Mouse (Mus musculus): Measurements from ENCODE around the gene Mrpl55. TPM values are rescaled to one million over a fixed set of nuclear protein-coding genes. Genes with fewer than 3 reads are reported as not detected.
A peak's percentile ranks its signal among the peaks of the same experiment; 100 is the strongest.

Mrpl55 gene
- total RNA-seq, 1 experiment, result 66.4 TPM

DNA sequence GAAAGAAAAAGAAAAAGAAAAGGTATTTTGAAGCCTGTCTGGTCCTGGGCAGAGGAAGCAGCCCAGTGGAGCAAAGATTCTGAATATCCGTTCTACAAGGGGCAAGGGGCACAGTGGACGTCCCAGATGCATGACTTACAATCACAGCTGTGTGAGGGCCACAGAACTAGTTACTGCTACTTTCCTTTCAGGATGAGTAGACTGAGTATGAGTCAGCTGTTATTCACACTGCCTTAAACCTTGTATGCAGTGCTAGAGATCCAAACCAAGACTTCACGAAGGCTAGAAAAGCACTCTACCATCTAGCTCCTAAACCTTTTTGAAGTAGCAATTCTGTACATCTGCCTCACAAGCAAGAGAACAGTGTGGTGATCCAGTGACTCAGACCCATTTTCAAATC, 24.0 kb downstream of the Mrpl55 start:
- H3K9ac ChIP-seq (ENCODE audit: insufficient read depth, low read depth, low read length, poor library complexity, severe bottlenecking), result peak overlapping the region; percentile 48; the same call in 1 of the 2 replicates
- in situ Hi-C loops (cut with MboI; ENCODE audit: low sequenced_read_pairs in 2 of 2, unreplicated experiment in 2 of 2), result no loop called here

DNA sequence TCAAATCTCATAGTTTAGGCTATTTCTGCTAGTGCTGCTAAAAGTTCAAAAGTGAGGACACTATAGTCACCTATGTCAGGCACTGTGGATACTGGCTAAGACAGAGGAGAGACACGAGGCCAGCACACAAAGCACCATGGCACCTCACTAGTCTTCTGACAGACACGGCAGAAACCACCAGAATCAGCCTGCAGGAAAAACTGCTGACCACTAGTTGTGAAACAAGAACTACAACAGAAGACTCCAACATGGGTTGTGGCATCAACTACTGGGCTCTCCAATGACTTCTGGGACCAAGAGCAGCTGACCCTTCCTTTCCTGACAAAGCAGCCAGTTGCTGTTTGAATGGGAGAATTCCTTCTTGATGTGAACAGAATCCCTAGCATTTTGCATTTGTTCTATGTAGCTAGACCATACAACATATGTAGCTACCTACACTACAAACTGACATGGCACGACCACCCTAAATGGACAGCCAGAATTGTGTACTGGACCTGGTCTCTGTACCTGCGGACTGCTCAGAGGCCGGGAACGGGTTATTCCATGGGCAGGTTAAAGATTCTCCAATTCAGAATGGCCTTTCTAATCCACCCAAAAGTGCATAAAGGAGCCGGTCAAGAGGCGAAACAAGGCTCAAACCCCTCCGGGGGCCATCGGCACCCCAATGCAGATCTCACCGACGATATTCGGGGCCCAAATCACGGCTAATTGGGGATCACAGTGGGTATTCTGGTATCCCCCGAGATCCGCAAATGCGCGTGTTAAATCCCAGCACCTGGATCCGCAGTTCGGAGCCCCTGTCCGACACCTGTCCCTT, 24.7 kb downstream of the Mrpl55 start:
- H3K36me3 ChIP-seq (ENCODE audit: control insufficient read depth, insufficient read depth, low read length, poor library complexity, severe bottlenecking), result no peaks in the 10 kb centered on the region
- H3K4me3 ChIP-seq (ENCODE audit: insufficient read depth in 1 of 2, low read depth in 1 of 2, low read length in 2 of 2, poor library complexity in 1 of 2, severe bottlenecking in 1 of 2), result peak overlapping the region; percentile 90 to 94
- TF ChIP-seq ZNF384 (IDR thresholded peaks at IDR 0.05; ENCODE audit: low read depth, low read length) (no peak), MAFK (IDR thresholded peaks at IDR 0.05; ENCODE audit: insufficient read depth, low read depth, low read length) (no peak), CHD2 (IDR thresholded peaks at IDR 0.05; ENCODE audit: low read depth, low read length) (no peak), ZC3H11A (IDR thresholded peaks at IDR 0.05; ENCODE audit: borderline replicate concordance, low read depth, low read length) (no peak), HCFC1 (IDR thresholded peaks at IDR 0.05; ENCODE audit: borderline replicate concordance, insufficient read depth, low read length) (no peak)
- in situ Hi-C loops (cut with MboI; ENCODE audit: low sequenced_read_pairs in 2 of 2, unreplicated experiment in 2 of 2), result no loop called here
- no peaks in the 10 kb centered on the region for H3K9me3 ChIP-seq (ENCODE audit: control insufficient read depth, insufficient read depth, low read depth, low read length)
- no peak for DNase-seq (ENCODE audit: low read depth, low spot score)
- H3K27ac ChIP-seq (ENCODE audit: insufficient read depth, low read depth, low read length, poor library complexity, severe bottlenecking), result no peak overlapping the region
- peak overlapping the region; percentile 99 for H3K9ac ChIP-seq (ENCODE audit: insufficient read depth, low read depth, low read length, poor library complexity, severe bottlenecking)
- H3K4me1 ChIP-seq (ENCODE audit: control insufficient read depth in 2 of 2, insufficient read depth in 2 of 2, low read length in 2 of 2, poor library complexity in 1 of 2), result peaks cover 0 to 6% of the 10 kb centered on the region in 2 experiments; a peak in 1 of 4 replicates

More for the DNA sequence above, 24.0 kb downstream of the Mrpl55 start:
- Histone ChIP-seq H3K4me3 (ENCODE audit: insufficient read depth in 1 of 2, low read depth in 1 of 2, low read length in 2 of 2, poor library complexity in 1 of 2, severe bottlenecking in 1 of 2) (0 out of 4 replicates have a peak overlapping the region, but pooled peaks of 1 of the 2 experiments have one; percentile 94), H3K9me3 (ENCODE audit: control insufficient read depth, insufficient read depth, low read depth, low read length) (no peaks in the 10 kb centered on the region), H3K36me3 (ENCODE audit: control insufficient read depth, insufficient read depth, low read length, poor library complexity, severe bottlenecking) (no peaks in the 10 kb centered on the region), H3K27ac (ENCODE audit: insufficient read depth, low read depth, low read length, poor library complexity, severe bottlenecking) (no peak overlapping the region), H3K4me1 (ENCODE audit: control insufficient read depth in 2 of 2, insufficient read depth in 2 of 2, low read length in 2 of 2, poor library complexity in 1 of 2) (peaks cover 0 to 6% of the 10 kb centered on the region in 2 experiments; a peak in 2 of 4 replicates)
- no peak for DNase-seq (ENCODE audit: low read depth, low spot score)
- TF ChIP-seq MAFK (IDR thresholded peaks at IDR 0.05; ENCODE audit: insufficient read depth, low read depth, low read length) (no peak), CHD2 (IDR thresholded peaks at IDR 0.05; ENCODE audit: low read depth, low read length) (no peak), ZC3H11A (IDR thresholded peaks at IDR 0.05; ENCODE audit: borderline replicate concordance, low read depth, low read length) (no peak), ZNF384 (IDR thresholded peaks at IDR 0.05; ENCODE audit: low read depth, low read length) (no peak), HCFC1 (IDR thresholded peaks at IDR 0.05; ENCODE audit: borderline replicate concordance, insufficient read depth, low read length) (no peak)

GRCm38 (mm10) chr11:59227604-59228121, 25.4 kb downstream of the Mrpl55 start:
- in situ Hi-C loops (cut with MboI; ENCODE audit: low sequenced_read_pairs in 2 of 2, unreplicated experiment in 2 of 2), result no loop called here
- peak overlapping the region; percentile 90 to 94 for H3K4me3 ChIP-seq (ENCODE audit: insufficient read depth in 1 of 2, low read depth in 1 of 2, low read length in 2 of 2, poor library complexity in 1 of 2, severe bottlenecking in 1 of 2)
- no peak for DNase-seq (ENCODE audit: low read depth, low spot score)
- H3K36me3 ChIP-seq (ENCODE audit: control insufficient read depth, insufficient read depth, low read length, poor library complexity, severe bottlenecking), result no peaks in the 10 kb centered on the region
- peak overlapping the region; percentile 99 for H3K9ac ChIP-seq (ENCODE audit: insufficient read depth, low read depth, low read length, poor library complexity, severe bottlenecking)
- TF ChIP-seq CHD2 (IDR thresholded peaks at IDR 0.05; ENCODE audit: low read depth, low read length) (no peak), HCFC1 (IDR thresholded peaks at IDR 0.05; ENCODE audit: borderline replicate concordance, insufficient read depth, low read length) (no peak), ZC3H11A (IDR thresholded peaks at IDR 0.05; ENCODE audit: borderline replicate concordance, low read depth, low read length) (no peak), MAFK (IDR thresholded peaks at IDR 0.05; ENCODE audit: insufficient read depth, low read depth, low read length) (no peak), ZNF384 (IDR thresholded peaks at IDR 0.05; ENCODE audit: low read depth, low read length) (no peak)
- no peaks in the 10 kb centered on the region for H3K9me3 ChIP-seq (ENCODE audit: control insufficient read depth, insufficient read depth, low read depth, low read length)
- peaks cover 0 to 4% of the 10 kb centered on the region in 2 experiments; a peak in 1 of 4 replicates for H3K4me1 ChIP-seq (ENCODE audit: control insufficient read depth in 2 of 2, insufficient read depth in 2 of 2, low read length in 2 of 2, poor library complexity in 1 of 2)
- peak overlapping the region; percentile 78 for H3K27ac ChIP-seq (ENCODE audit: insufficient read depth, low read depth, low read length, poor library complexity, severe bottlenecking)

DNA sequence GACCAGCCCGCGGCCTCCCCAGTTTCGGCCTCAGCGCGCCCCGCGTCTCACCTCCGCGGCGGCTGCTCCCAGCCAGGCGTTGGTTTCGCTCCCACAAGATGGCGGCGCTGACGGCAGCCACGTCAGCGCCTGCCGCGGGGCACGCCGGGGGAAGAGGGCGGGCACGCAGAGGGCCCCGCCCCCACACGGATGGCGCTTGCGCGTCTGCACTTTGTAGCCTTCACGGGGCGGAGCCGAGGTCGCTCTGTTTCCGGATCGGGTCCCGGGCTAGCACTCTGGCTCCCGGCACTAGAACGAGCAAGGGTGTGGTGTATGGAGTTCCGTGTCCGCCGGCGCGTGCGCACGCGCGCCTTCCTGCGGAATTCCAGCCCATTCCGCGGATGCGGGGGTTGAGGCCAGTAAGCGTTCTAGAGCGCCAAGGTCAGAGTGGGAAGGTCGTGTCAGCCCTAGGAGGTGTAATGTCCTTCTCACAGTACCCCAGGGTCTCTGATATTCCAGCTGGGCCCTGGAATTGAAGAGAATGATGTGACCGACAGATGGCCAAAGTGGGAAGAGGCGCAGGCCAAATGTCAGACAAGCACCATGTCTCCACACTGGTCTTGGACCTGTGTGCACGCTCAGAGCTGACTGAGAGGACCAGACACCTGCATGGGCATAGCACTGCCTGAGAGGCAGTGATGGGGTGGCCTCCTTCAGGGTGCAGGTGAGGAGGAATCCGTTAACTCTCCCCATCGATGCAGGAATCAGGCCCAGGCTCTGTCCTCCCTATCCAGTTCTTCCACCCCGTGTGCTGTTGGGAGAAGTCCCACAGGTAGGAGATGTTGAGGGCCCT, 26.1 kb downstream of the Mrpl55 start, which contains the start of gene Arf1:
Gene Arf1 (minus strand): TSS at position 149 of the 832 bp plus-strand sequence.
- no peaks in the 10 kb centered on the region for H3K9me3 ChIP-seq (ENCODE audit: control insufficient read depth, insufficient read depth, low read depth, low read length)
- DNase-seq (ENCODE audit: low read depth, low spot score), result peak; percentile 95
- peaks cover 0 to 4% of the 10 kb centered on the region in 2 experiments; a peak in 1 of 4 replicates for H3K4me1 ChIP-seq (ENCODE audit: control insufficient read depth in 2 of 2, insufficient read depth in 2 of 2, low read length in 2 of 2, poor library complexity in 1 of 2)
- in situ Hi-C loops (cut with MboI; ENCODE audit: low sequenced_read_pairs in 2 of 2, unreplicated experiment in 2 of 2), result no loop called here
- H3K9ac ChIP-seq (ENCODE audit: insufficient read depth, low read depth, low read length, poor library complexity, severe bottlenecking), result peak within 1 kb of the TSS; percentile 99
- peak; percentile 71 for TF ChIP-seq HCFC1 (IDR thresholded peaks at IDR 0.05; ENCODE audit: borderline replicate concordance, insufficient read depth, low read length)
- no peak for TF ChIP-seq CHD2 (IDR thresholded peaks at IDR 0.05; ENCODE audit: low read depth, low read length)
- H3K36me3 ChIP-seq (ENCODE audit: control insufficient read depth, insufficient read depth, low read length, poor library complexity, severe bottlenecking), result no peaks in the 10 kb centered on the region
- peak within 1 kb of the TSS; percentile 78 for H3K27ac ChIP-seq (ENCODE audit: insufficient read depth, low read depth, low read length, poor library complexity, severe bottlenecking)
- H3K4me3 ChIP-seq (ENCODE audit: insufficient read depth in 1 of 2, low read depth in 1 of 2, low read length in 2 of 2, poor library complexity in 1 of 2, severe bottlenecking in 1 of 2), result peak within 1 kb of the TSS; percentile 90 to 94

All from ES-E14 (cell line).